Mouse (Mus musculus): Measurements from ENCODE around the gene 1700001C19Rik.

The 1700001C19Rik gene

GRCm38 (mm10) chr17:47461688-47462087 is 24.5 kb upstream of the 1700001C19Rik start:
- no peak for DNase-seq

- no peak for DNase-seq
Observed at GRCm38 (mm10) chr17:47459341-47459919, 22.3 kb upstream of the 1700001C19Rik start.

GRCm38 (mm10) chr17:47458936-47459335 is 21.8 kb upstream of the 1700001C19Rik start:
- DNase-seq, result no peak

- no peak for DNase-seq
Observed at GRCm38 (mm10) chr17:47458310-47458709, 21.1 kb upstream of the 1700001C19Rik start.

GRCm38 (mm10) chr17:47454675-47455074 is 17.5 kb upstream of the 1700001C19Rik start:
- peak; percentile 16 to 34 for DNase-seq

- no peak for DNase-seq
Observed at GRCm38 (mm10) chr17:47452886-47453285, 15.7 kb upstream of the 1700001C19Rik start.

- DNase-seq, result peak; percentile 62 to 77
Observed at GRCm38 (mm10) chr17:47450880-47451565, 13.8 kb upstream of the 1700001C19Rik start.

- DNase-seq, result no peak
Observed at GRCm38 (mm10) chr17:47450239-47450638, 13.1 kb upstream of the 1700001C19Rik start.

GRCm38 (mm10) chr17:47449432-47449831 is 12.3 kb upstream of the 1700001C19Rik start:
- no peak for DNase-seq

- DNase-seq, result peak in 1 of 2 experiments; percentile 34
Observed at GRCm38 (mm10) chr17:47448523-47449372, 11.6 kb upstream of the 1700001C19Rik start.

GRCm38 (mm10) chr17:47446561-47446960 is 9.4 kb upstream of the 1700001C19Rik start:
- no peak for DNase-seq

GRCm38 (mm10) chr17:47446025-47446424 is 8.8 kb upstream of the 1700001C19Rik start:
- DNase-seq, result no peak

GRCm38 (mm10) chr17:47445518-47445917 is 8.3 kb upstream of the 1700001C19Rik start:
- DNase-seq, result no peak

GRCm38 (mm10) chr17:47444113-47444512 is 6.9 kb upstream of the 1700001C19Rik start:
- DNase-seq, result peak in 1 of 2 experiments; percentile 39

- DNase-seq, result no peak
Observed at GRCm38 (mm10) chr17:47442271-47442670, 5.1 kb upstream of the 1700001C19Rik start.

GRCm38 (mm10) chr17:47441296-47442051 is 4.3 kb upstream of the 1700001C19Rik start:
- no peak for DNase-seq

GRCm38 (mm10) chr17:47440359-47440890 is 3.2 kb upstream of the 1700001C19Rik start:
- no peak for DNase-seq

- peak; percentile 39 to 56 for DNase-seq
Observed at GRCm38 (mm10) chr17:47439396-47440028, 2.3 kb upstream of the 1700001C19Rik start.

GRCm38 (mm10) chr17:47438611-47439010 is 1.4 kb upstream of the 1700001C19Rik start:
- no peak for DNase-seq

GRCm38 (mm10) chr17:47436156-47436906 is 845 bp downstream of the 1700001C19Rik start, which contains the start of gene AI661453:
TSS of gene AI661453 (plus strand) at chr17:47436615.
- peak; percentile 84 to 92 for DNase-seq

GRCm38 (mm10) chr17:47430815-47431214 is 6.4 kb downstream of the 1700001C19Rik start:
- DNase-seq, result no peak

All from lung, postnatal 4 days (tissue).